Mouse (Mus musculus) hindbrain, embryonic 11.5 days (tissue): ENCODE results near the gene Arhgap25. TPM values are rescaled to one million over a fixed set of nuclear protein-coding genes. Genes with fewer than 3 reads are reported as not detected.

ENCODE experiments used
- ATAC-seq: fragments of 200-750 bp; cut with Nextera tagmentation; 2 replicates; pipeline ENCODE4 v1.8.0; 2017; ENCODE audit warnings: mild to moderate bottlenecking, moderate TSS enrichment, moderate library complexity; ENCODE audit not compliant: low FRiP score
- DNase-seq: peaks from one replicate; pipeline ENCODE4 v3.0.0-alpha.2; 2015; ENCODE audit warnings: low spot score
- H3K27ac ChIP-seq: fragments of 300-500 bp; sonication (generic); 2 replicates; pipeline ENCODE4 v1.5.1; 2014; ENCODE audit warnings: mild to moderate bottlenecking, low read depth, low read length
- H3K27me3 ChIP-seq: fragments of 300-500 bp; sonication (generic); 2 replicates; pipeline ENCODE4 v1.6.1; 2014; ENCODE audit warnings: mild to moderate bottlenecking, low read length, moderate library complexity, mixed read lengths; ENCODE audit not compliant: control insufficient read depth, insufficient read depth
- H3K36me3 ChIP-seq: fragments of 300-500 bp; sonication (generic); 2 replicates; pipeline ENCODE4 v1.6.1; 2014; ENCODE audit warnings: mild to moderate bottlenecking, low read length, moderate library complexity, mixed read lengths; ENCODE audit not compliant: control insufficient read depth, insufficient read depth
- H3K4me1 ChIP-seq: fragments of 300-500 bp; sonication (generic); replicated peaks from 2 replicates; pipeline ENCODE4 v1.6.1; 2014; ENCODE audit warnings: low read length, mixed read lengths; ENCODE audit not compliant: control insufficient read depth, insufficient read depth
- H3K4me2 ChIP-seq: fragments of 300-500 bp; sonication (generic); replicated peaks from 2 replicates; pipeline ENCODE4 v1.6.1; 2014; ENCODE audit warnings: mild to moderate bottlenecking, low read depth, low read length
- H3K4me3 ChIP-seq: fragments of 300-500 bp; sonication (generic); 2 replicates; pipeline ENCODE4 v1.5.1; 2014; ENCODE audit warnings: low read depth, low read length
- H3K9ac ChIP-seq: fragments of 300-500 bp; sonication (generic); 2 replicates; pipeline ENCODE4 v1.6.1; 2014; ENCODE audit warnings: low read depth, low read length
- H3K9me3 ChIP-seq: fragments of 300-500 bp; sonication (generic); 2 replicates; pipeline ENCODE4 v1.6.1; 2016; ENCODE audit warnings: low read length; ENCODE audit not compliant: control insufficient read depth
- WGBS: fragments of 180-500 bp; shearing (Covaris S2); extraction: QIAGEN DNeasy Blood & Tissue Kit; methylation state at CpG from one replicate; pipeline ENCODE4 v1.1.7; 2014; 5-methylcytosine and 5-hydroxymethylcytosine counted together
- polyA plus RNA-seq: library from polyadenylated mRNA; unstranded; fragments of >200 nt; fragmentation: Nextera tagmentation; extraction: Ambion mirVana; gene quantifications from 2 replicates; pipeline ENCODE4 v1.2.1, GENCODE M21; 2014

Arhgap25 gene
- polyA plus RNA-seq, 1 experiment from 2014 or later = 3.2 TPM

- no peak for ATAC-seq
- no peak for DNase-seq
- WGBS = 80% methylated on average over 7 of the region's 7 CpGs
- Histone ChIP-seq H3K36me3 (no peaks in the 10 kb centered on the region), H3K9ac (no peak within 1 kb of the TSS), H3K9me3 (no peaks in the 10 kb centered on the region), H3K27me3 (no peaks in the 10 kb centered on the region), H3K4me1 (no peaks in the 10 kb centered on the region), H3K4me3 (no peak within 1 kb of the TSS), H3K4me2 (no peak within 1 kb of the TSS), H3K27ac (no peak within 1 kb of the TSS)
Measured at GRCm38 (mm10) chr6:87428487-87429044, 104.5 kb downstream of the Arhgap25 start, which contains the start of gene Bmp10. TSS of gene Bmp10 (plus strand) at chr6:87428994.

GRCm38 (mm10) chr6:87427616-87428015, 105.4 kb downstream of the Arhgap25 start:
- Histone ChIP-seq H3K27ac (no peak overlapping the region), H3K27me3 (no peaks in the 10 kb centered on the region), H3K4me1 (no peaks in the 10 kb centered on the region), H3K4me3 (no peak overlapping the region), H3K9ac (no peak overlapping the region), H3K36me3 (no peaks in the 10 kb centered on the region), H3K9me3 (no peaks in the 10 kb centered on the region), H3K4me2 (no peak overlapping the region)
- 60% methylated on average over 8 of the region's 8 CpGs for WGBS
- ATAC-seq (no peak), DNase-seq (no peak)

GRCm38 (mm10) chr6:87426954-87427353, 106.1 kb downstream of the Arhgap25 start:
- DNase-seq (no peak), ATAC-seq (no peak)
- WGBS = 85% methylated on average over 5 of the region's 5 CpGs
- no peaks in the 10 kb centered on the region for H3K4me1 ChIP-seq
- no peak overlapping the region for H3K27ac ChIP-seq
- no peak overlapping the region for H3K9ac ChIP-seq
- H3K36me3 ChIP-seq = no peaks in the 10 kb centered on the region
- H3K9me3 ChIP-seq = no peaks in the 10 kb centered on the region
- H3K4me2 ChIP-seq = no peak overlapping the region
- H3K4me3 ChIP-seq = no peak overlapping the region
- H3K27me3 ChIP-seq = no peaks in the 10 kb centered on the region

- Histone ChIP-seq H3K27me3 (no peaks in the 10 kb centered on the region), H3K4me3 (no peak overlapping the region), H3K4me1 (no peaks in the 10 kb centered on the region), H3K4me2 (no peak overlapping the region), H3K27ac (no peak overlapping the region), H3K36me3 (no peaks in the 10 kb centered on the region), H3K9me3 (no peaks in the 10 kb centered on the region), H3K9ac (no peak overlapping the region)
- no peak for DNase-seq
- no peak for ATAC-seq
- WGBS = 80% methylated on average over 19 of the region's 19 CpGs
Measured at GRCm38 (mm10) chr6:87424037-87424816, 108.8 kb downstream of the Arhgap25 start.

GRCm38 (mm10) chr6:87422304-87422703, 110.8 kb downstream of the Arhgap25 start:
- WGBS = 86% methylated on average over 7 of the region's 7 CpGs

GRCm38 (mm10) chr6:87412011-87412410, 121.0 kb downstream of the Arhgap25 start:
- ATAC-seq = no peak
- Histone ChIP-seq H3K9me3 (no peaks in the 10 kb centered on the region), H3K4me3 (no peak overlapping the region), H3K4me2 (no peak overlapping the region), H3K36me3 (no peaks in the 10 kb centered on the region), H3K27ac (no peak overlapping the region), H3K4me1 (0 out of 2 replicates have a peak, but pooled peaks cover 3% of the 10 kb centered on the region), H3K27me3 (no peaks in the 10 kb centered on the region), H3K9ac (no peak overlapping the region)
- 44% methylated on average over 3 of the region's 3 CpGs for WGBS
- DNase-seq = no peak

More at GRCm38 (mm10) chr6:87422304-87422703, 110.8 kb downstream of the Arhgap25 start:
- DNase-seq = no peak
- no peak for ATAC-seq
- no peak overlapping the region for H3K4me2 ChIP-seq
- H3K27me3 ChIP-seq = no peaks in the 10 kb centered on the region
- no peaks in the 10 kb centered on the region for H3K4me1 ChIP-seq
- no peaks in the 10 kb centered on the region for H3K36me3 ChIP-seq
- H3K9me3 ChIP-seq = no peaks in the 10 kb centered on the region
- H3K9ac ChIP-seq = no peak overlapping the region
- H3K4me3 ChIP-seq = no peak overlapping the region
- no peak overlapping the region for H3K27ac ChIP-seq

Other genes with a start within 250 kb of the Arhgap25 start
- 4.5 and 7.4 TPM in 2 replicates for gene Antxr1, start 197.4 kb downstream of the Arhgap25 start, polyA plus RNA-seq
- not detected in 2 replicates for gene Gkn1, start 182.3 kb downstream of the Arhgap25 start, polyA plus RNA-seq
- gene Gkn2, start 159.9 kb downstream of the Arhgap25 start, polyA plus RNA-seq = not detected in 2 replicates
- gene Gkn3, start 144.3 kb downstream of the Arhgap25 start, polyA plus RNA-seq = 0.29 TPM in 1 of 2 replicates, not detected in the other
- gene Bmp10, start 104.3 kb downstream of the Arhgap25 start, polyA plus RNA-seq = not detected in 2 replicates
- gene Prokr1, start 57.5 kb upstream of the Arhgap25 start, polyA plus RNA-seq = 2.8 and 3.6 TPM in 2 replicates
- gene Aplf, start 138.9 kb upstream of the Arhgap25 start, polyA plus RNA-seq = 15.7 and 16.4 TPM in 2 replicates
- 5.6 and 7.7 TPM in 2 replicates for gene Efcc1, start 197.6 kb upstream of the Arhgap25 start, polyA plus RNA-seq
- gene Gp9, start 244.8 kb upstream of the Arhgap25 start, polyA plus RNA-seq = 1.4 and 2.2 TPM in 2 replicates